Mouse (Mus musculus) left cerebral cortex, postnatal 4 days (tissue): ENCODE data around the gene Gm9887. TPM values are rescaled to one million over a fixed set of nuclear protein-coding genes. Genes with fewer than 3 reads are reported as not detected.
A peak's percentile ranks its signal among the peaks of the same experiment; 100 is the strongest.
"Not testable (repeated sequence)": the region's sequence is repeated elsewhere in the genome, so short reads cannot be mapped to it uniquely, and the experiment has no call there.

ENCODE experiments used
- DNase-seq: peaks from one replicate; pipeline ENCODE4 v3.0.0-alpha.2; 2022
- intact Hi-C: fragments of 180-260 bp; cut with DNase I; formaldehyde crosslinking; loops from one replicate; pipeline ENCODE4 v1.15.1; 2025
- total RNA-seq, 2 experiments: library from RNA; stranded (reverse); gene quantifications; 2 replicates each; pipeline ENCODE4 v1.2.3; 2021

The Gm9887 gene
- total RNA-seq, 2 experiments from 2014 or later = 1.4 TPM; not detected in 1

- intact Hi-C loops = no loop called here
- DNase-seq = no peak
Observed at GRCm38 (mm10) chr12:69388321-69388869, 16.1 kb upstream of the Gm9887 start.

GRCm38 (mm10) chr12:69386281-69386732 is 14.0 kb upstream of the Gm9887 start:
- DNase-seq, intact Hi-C loops: not testable (repeated sequence)

GRCm38 (mm10) chr12:69385542-69386280 is 13.5 kb upstream of the Gm9887 start:
- intact Hi-C loops = no loop called here
- no peak for DNase-seq

- intact Hi-C loops = no loop called here
- no peak for DNase-seq
Observed at GRCm38 (mm10) chr12:69384606-69385005, 12.3 kb upstream of the Gm9887 start.

GRCm38 (mm10) chr12:69382880-69383279 is 10.6 kb upstream of the Gm9887 start:
- intact Hi-C loops = no loop called here
- DNase-seq = no peak

GRCm38 (mm10) chr12:69378558-69379454 is 6.5 kb upstream of the Gm9887 start:
- no peak for DNase-seq
- intact Hi-C loops = loop anchor here (10.0 kb wide), 1 partner anchor 76 kb away; no protein-coding TSS in a partner anchor

- not testable (repeated sequence) for DNase-seq
- intact Hi-C loops = loop anchor here (10.0 kb wide), 1 partner anchor 77 kb away; no protein-coding TSS in a partner anchor
Observed at GRCm38 (mm10) chr12:69377636-69378035, 5.4 kb upstream of the Gm9887 start.

GRCm38 (mm10) chr12:69377188-69377587 is 4.9 kb upstream of the Gm9887 start:
- no peak for DNase-seq
- intact Hi-C loops = loop anchor here (10.0 kb wide), 1 partner anchor 78 kb away; no protein-coding TSS in a partner anchor

GRCm38 (mm10) chr12:69376132-69376531 is 3.9 kb upstream of the Gm9887 start:
- intact Hi-C loops = loop anchor here (10.0 kb wide), 1 partner anchor 79 kb away; no protein-coding TSS in a partner anchor
- no peak for DNase-seq

GRCm38 (mm10) chr12:69373850-69374766 is 1.9 kb upstream of the Gm9887 start:
- intact Hi-C loops = loop anchor here (5.0 to 10.0 kb wide), 2 partner anchors 81 to 208 kb away; partner anchors contain the start of gene Vcpkmt
- no peak for DNase-seq

- peak; percentile 35 for DNase-seq
- intact Hi-C loops = loop anchor here (5.0 to 10.0 kb wide), 2 partner anchors 82 to 209 kb away; partner anchors contain the start of gene Vcpkmt
Observed at GRCm38 (mm10) chr12:69372731-69373331, 573 bp upstream of the Gm9887 start.

GRCm38 (mm10) chr12:69371421-69371853 is 821 bp downstream of the Gm9887 start:
- DNase-seq = no peak
- intact Hi-C loops = loop anchor here (5.0 to 10.0 kb wide), 2 partner anchors 83 to 211 kb away; partner anchors contain the start of gene Vcpkmt

GRCm38 (mm10) chr12:69370936-69371335 is 1.3 kb downstream of the Gm9887 start:
- DNase-seq = no peak
- intact Hi-C loops = loop anchor here (5.0 to 10.0 kb wide), 2 partner anchors 84 to 211 kb away; partner anchors contain the start of gene Vcpkmt

- intact Hi-C loops = no loop called here
- DNase-seq = no peak
Observed at GRCm38 (mm10) chr12:69367557-69367956, 4.7 kb downstream of the Gm9887 start.

- intact Hi-C loops = no loop called here
- DNase-seq = no peak
Observed at GRCm38 (mm10) chr12:69366424-69366823, 5.8 kb downstream of the Gm9887 start.

- no peak for DNase-seq
- intact Hi-C loops = no loop called here
Observed at GRCm38 (mm10) chr12:69365757-69366156, 6.5 kb downstream of the Gm9887 start.

- peak; percentile 63 for DNase-seq
- intact Hi-C loops = no loop called here
Observed at GRCm38 (mm10) chr12:69363899-69364762, 8.1 kb downstream of the Gm9887 start.

- DNase-seq, intact Hi-C loops: not testable (repeated sequence)
Observed at GRCm38 (mm10) chr12:69363110-69363509, 9.1 kb downstream of the Gm9887 start.
